Mouse (Mus musculus) thymus, adult 2 months (tissue): ENCODE measurements around the gene Cyth2.

ENCODE experiments used
- CTCF ChIP-seq: fragments of 200-500 bp; IDR thresholded peaks from 2 replicates; pipeline ENCODE4 v1.5.1; 2012; ENCODE audit warnings: mild to moderate bottlenecking, control low read depth, low read length, moderate library complexity, borderline replicate concordance; ENCODE audit not compliant: control insufficient read depth, poor library complexity, insufficient read depth; ENCODE audit errors: extremely low read depth
- POLR2A ChIP-seq: fragments of 200-500 bp; IDR thresholded peaks from 2 replicates; pipeline ENCODE4 v1.6.1; 2012; ENCODE audit warnings: mild to moderate bottlenecking, low read length, control low read depth, moderate library complexity; ENCODE audit not compliant: control insufficient read depth, poor library complexity, insufficient read depth; ENCODE audit errors: extremely low read depth

- TF ChIP-seq POLR2A (no peak), CTCF (no peak)
Measured at GRCm38 (mm10) chr7:45790721-45791120, 23.7 kb downstream of the Cyth2 start.
